Mouse (Mus musculus): ENCODE measurements around the gene Gnai1. TPM values are rescaled to one million over a fixed set of nuclear protein-coding genes. Genes with fewer than 3 reads are reported as not detected.
"Not testable (repeated sequence)": the region's sequence is repeated elsewhere in the genome, so short reads cannot be mapped to it uniquely, and the experiment has no call there.

The Gnai1 gene
- polyA plus RNA-seq, 1 experiment from 2014 or later, result 22.8 TPM

- Histone ChIP-seq H3K4me1 (ENCODE audit: control insufficient read depth, insufficient read depth, low read length) (no peaks in the 10 kb centered on the region), H3K36me3 (ENCODE audit: control insufficient read depth, insufficient read depth, low read length) (no peaks in the 10 kb centered on the region), H3K9me3 (replicated peaks; ENCODE audit: control insufficient read depth, low read length) (no peaks in the 10 kb centered on the region), H3K27me3 (ENCODE audit: control insufficient read depth, insufficient read depth, low read length) (no peaks in the 10 kb centered on the region), H3K4me2 (ENCODE audit: low read depth, low read length) (no peak overlapping the region), H3K4me3 (replicated peaks; ENCODE audit: low read length) (no peak overlapping the region), H3K27ac (ENCODE audit: low read length) (no peak overlapping the region), H3K9ac (ENCODE audit: low read length) (no peak overlapping the region)
- ATAC-seq (ENCODE audit: insufficient read depth, low FRiP score), result no peak
- 84% methylated on average over 4 of the region's 4 CpGs for WGBS
Measured at GRCm38 (mm10) chr5:18343455-18344142, 16.6 kb downstream of the Gnai1 start.

GRCm38 (mm10) chr5:18342765-18343454, 17.2 kb downstream of the Gnai1 start:
- ATAC-seq (ENCODE audit: insufficient read depth, low FRiP score), result no peak
- WGBS, result 78% methylated on average over 4 of the region's 4 CpGs
- H3K4me2 ChIP-seq (ENCODE audit: low read depth, low read length), result no peak overlapping the region

GRCm38 (mm10) chr5:18341876-18342275, 18.3 kb downstream of the Gnai1 start:
- H3K4me1 ChIP-seq (ENCODE audit: control insufficient read depth, insufficient read depth, low read length); H3K36me3 ChIP-seq (ENCODE audit: control insufficient read depth, insufficient read depth, low read length); H3K9me3 ChIP-seq (replicated peaks; ENCODE audit: control insufficient read depth, low read length); H3K27me3 ChIP-seq (ENCODE audit: control insufficient read depth, insufficient read depth, low read length); H3K4me3 ChIP-seq (replicated peaks; ENCODE audit: low read length); H3K27ac ChIP-seq (ENCODE audit: low read length); H3K9ac ChIP-seq (ENCODE audit: low read length); ATAC-seq (ENCODE audit: insufficient read depth, low FRiP score); H3K4me2 ChIP-seq (ENCODE audit: low read depth, low read length): not testable (repeated sequence)
- 78% methylated on average over 1 of the region's 1 CpGs for WGBS

More at GRCm38 (mm10) chr5:18342765-18343454, 17.2 kb downstream of the Gnai1 start:
- Histone ChIP-seq H3K27me3 (ENCODE audit: control insufficient read depth, insufficient read depth, low read length) (no peaks in the 10 kb centered on the region), H3K27ac (ENCODE audit: low read length) (no peak overlapping the region), H3K9me3 (replicated peaks; ENCODE audit: control insufficient read depth, low read length) (no peaks in the 10 kb centered on the region), H3K9ac (ENCODE audit: low read length) (no peak overlapping the region), H3K4me3 (replicated peaks; ENCODE audit: low read length) (no peak overlapping the region), H3K36me3 (ENCODE audit: control insufficient read depth, insufficient read depth, low read length) (no peaks in the 10 kb centered on the region), H3K4me1 (ENCODE audit: control insufficient read depth, insufficient read depth, low read length) (no peaks in the 10 kb centered on the region)

GRCm38 (mm10) chr5:18332256-18332655, 27.9 kb downstream of the Gnai1 start:
- no peaks in the 10 kb centered on the region for H3K9me3 ChIP-seq (replicated peaks; ENCODE audit: control insufficient read depth, low read length)
- H3K4me1 ChIP-seq (ENCODE audit: control insufficient read depth, insufficient read depth, low read length), result no peaks in the 10 kb centered on the region
- no peaks in the 10 kb centered on the region for H3K36me3 ChIP-seq (ENCODE audit: control insufficient read depth, insufficient read depth, low read length)
- WGBS, result 57% methylated on average over 5 of the region's 5 CpGs
- H3K4me3 ChIP-seq (replicated peaks; ENCODE audit: low read length), result no peak overlapping the region
- H3K4me2 ChIP-seq (ENCODE audit: low read depth, low read length), result no peak overlapping the region
- ATAC-seq (ENCODE audit: insufficient read depth, low FRiP score), result no peak
- H3K9ac ChIP-seq (ENCODE audit: low read length), result no peak overlapping the region
- no peaks in the 10 kb centered on the region for H3K27me3 ChIP-seq (ENCODE audit: control insufficient read depth, insufficient read depth, low read length)
- H3K27ac ChIP-seq (ENCODE audit: low read length), result no peak overlapping the region

- Histone ChIP-seq H3K4me1 (ENCODE audit: control insufficient read depth, insufficient read depth, low read length) (no peaks in the 10 kb centered on the region), H3K9ac (ENCODE audit: low read length) (no peak overlapping the region), H3K4me3 (replicated peaks; ENCODE audit: low read length) (no peak overlapping the region), H3K9me3 (replicated peaks; ENCODE audit: control insufficient read depth, low read length) (no peaks in the 10 kb centered on the region), H3K27me3 (ENCODE audit: control insufficient read depth, insufficient read depth, low read length) (no peaks in the 10 kb centered on the region), H3K27ac (ENCODE audit: low read length) (no peak overlapping the region), H3K4me2 (ENCODE audit: low read depth, low read length) (no peak overlapping the region), H3K36me3 (ENCODE audit: control insufficient read depth, insufficient read depth, low read length) (no peaks in the 10 kb centered on the region)
- ATAC-seq (ENCODE audit: insufficient read depth, low FRiP score), result no peak
- WGBS, result 33% methylated on average over 8 of the region's 8 CpGs
Measured at GRCm38 (mm10) chr5:18330726-18331125, 29.4 kb downstream of the Gnai1 start.

- Histone ChIP-seq H3K9me3 (replicated peaks; ENCODE audit: control insufficient read depth, low read length) (no peaks in the 10 kb centered on the region), H3K27me3 (ENCODE audit: control insufficient read depth, insufficient read depth, low read length) (no peaks in the 10 kb centered on the region), H3K27ac (ENCODE audit: low read length) (no peak overlapping the region), H3K36me3 (ENCODE audit: control insufficient read depth, insufficient read depth, low read length) (no peaks in the 10 kb centered on the region), H3K9ac (ENCODE audit: low read length) (no peak overlapping the region), H3K4me2 (ENCODE audit: low read depth, low read length) (no peak overlapping the region), H3K4me1 (ENCODE audit: control insufficient read depth, insufficient read depth, low read length) (no peaks in the 10 kb centered on the region), H3K4me3 (replicated peaks; ENCODE audit: low read length) (no peak overlapping the region)
- ATAC-seq (ENCODE audit: insufficient read depth, low FRiP score), result no peak
- 61% methylated on average over 6 of the region's 6 CpGs for WGBS
Measured at GRCm38 (mm10) chr5:18326159-18326558, 34.0 kb downstream of the Gnai1 start.

- H3K4me1 ChIP-seq (ENCODE audit: control insufficient read depth, insufficient read depth, low read length), result no peaks in the 10 kb centered on the region
- H3K9me3 ChIP-seq (replicated peaks; ENCODE audit: control insufficient read depth, low read length), result no peaks in the 10 kb centered on the region
- no peak overlapping the region for H3K27ac ChIP-seq (ENCODE audit: low read length)
- no peak overlapping the region for H3K4me2 ChIP-seq (ENCODE audit: low read depth, low read length)
- ATAC-seq (ENCODE audit: insufficient read depth, low FRiP score), result no peak
- no peaks in the 10 kb centered on the region for H3K27me3 ChIP-seq (ENCODE audit: control insufficient read depth, insufficient read depth, low read length)
- no peaks in the 10 kb centered on the region for H3K36me3 ChIP-seq (ENCODE audit: control insufficient read depth, insufficient read depth, low read length)
- H3K9ac ChIP-seq (ENCODE audit: low read length), result no peak overlapping the region
- 72% methylated on average over 9 of the region's 9 CpGs for WGBS
- H3K4me3 ChIP-seq (replicated peaks; ENCODE audit: low read length), result no peak overlapping the region
Measured at GRCm38 (mm10) chr5:18323534-18323933, 36.6 kb downstream of the Gnai1 start.

GRCm38 (mm10) chr5:18321661-18322060, 38.5 kb downstream of the Gnai1 start:
- Histone ChIP-seq H3K4me2 (ENCODE audit: low read depth, low read length) (no peak overlapping the region), H3K9me3 (replicated peaks; ENCODE audit: control insufficient read depth, low read length) (no peaks in the 10 kb centered on the region), H3K4me1 (ENCODE audit: control insufficient read depth, insufficient read depth, low read length) (no peaks in the 10 kb centered on the region), H3K9ac (ENCODE audit: low read length) (no peak overlapping the region), H3K4me3 (replicated peaks; ENCODE audit: low read length) (no peak overlapping the region), H3K27ac (ENCODE audit: low read length) (no peak overlapping the region), H3K27me3 (ENCODE audit: control insufficient read depth, insufficient read depth, low read length) (no peaks in the 10 kb centered on the region), H3K36me3 (ENCODE audit: control insufficient read depth, insufficient read depth, low read length) (no peaks in the 10 kb centered on the region)
- no peak for ATAC-seq (ENCODE audit: insufficient read depth, low FRiP score)
- WGBS, result 77% methylated on average over 3 of the region's 3 CpGs

GRCm38 (mm10) chr5:18318846-18319245, 41.3 kb downstream of the Gnai1 start:
- no peak for ATAC-seq (ENCODE audit: insufficient read depth, low FRiP score)
- Histone ChIP-seq H3K9ac (ENCODE audit: low read length) (no peak overlapping the region), H3K27me3 (ENCODE audit: control insufficient read depth, insufficient read depth, low read length) (no peaks in the 10 kb centered on the region), H3K9me3 (replicated peaks; ENCODE audit: control insufficient read depth, low read length) (no peaks in the 10 kb centered on the region), H3K36me3 (ENCODE audit: control insufficient read depth, insufficient read depth, low read length) (no peaks in the 10 kb centered on the region), H3K4me2 (ENCODE audit: low read depth, low read length) (no peak overlapping the region), H3K4me1 (ENCODE audit: control insufficient read depth, insufficient read depth, low read length) (no peaks in the 10 kb centered on the region), H3K27ac (ENCODE audit: low read length) (no peak overlapping the region), H3K4me3 (replicated peaks; ENCODE audit: low read length) (no peak overlapping the region)
- WGBS, result 88% methylated on average over 4 of the region's 4 CpGs
